Mouse (Mus musculus): ENCODE measurements around the gene Pla2g2e.
"Not testable (repeated sequence)": the region's sequence is repeated elsewhere in the genome, so short reads cannot be mapped to it uniquely, and the experiment has no call there.

The Pla2g2e gene

DNA sequence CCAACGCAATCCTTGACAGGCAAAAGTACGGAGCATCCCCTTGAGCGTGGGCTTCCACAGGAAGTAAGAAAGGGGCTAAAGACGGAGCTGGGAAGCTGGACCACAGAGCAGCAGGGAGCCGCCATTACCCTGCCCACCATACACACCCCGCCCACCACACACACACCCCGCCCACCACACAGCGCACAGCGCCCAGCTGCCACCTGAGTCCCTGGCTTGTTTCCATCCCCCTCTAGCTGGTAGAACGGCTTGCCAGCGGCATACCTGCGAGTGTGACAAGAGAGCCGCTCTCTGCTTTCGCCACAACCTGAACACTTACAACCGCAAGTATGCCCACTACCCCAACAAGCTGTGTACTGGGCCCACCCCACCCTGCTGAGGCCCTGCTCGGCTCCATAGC lies 4.4 kb downstream of the Pla2g2e start:
- CTCF ChIA-PET: interaction anchor here (0.7 kb wide), 2 partner anchors 13 to 91 kb away, joined by 3 read pairs; no protein-coding TSS in a partner anchor

DNA sequence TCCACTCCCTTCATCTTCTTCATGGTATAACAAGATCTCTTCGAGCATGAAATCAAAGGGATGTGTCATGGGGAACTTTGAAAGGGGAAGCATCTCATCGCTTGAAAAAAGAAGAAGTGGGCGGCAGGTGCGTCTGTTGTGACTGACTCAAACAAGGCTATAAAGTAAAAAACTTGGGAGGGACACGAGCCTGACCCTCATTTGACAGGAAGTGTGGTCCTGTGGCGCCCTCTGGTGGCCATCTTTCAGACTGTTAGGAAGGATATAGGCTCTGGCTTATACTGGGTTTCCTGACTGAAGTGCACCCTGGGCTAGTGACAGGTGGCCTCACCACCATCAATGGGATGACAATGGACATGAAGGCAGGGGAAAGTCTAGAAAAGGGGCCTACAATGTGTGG lies 6.5 kb downstream of the Pla2g2e start:
- CTCF ChIA-PET: no interaction called here

DNA sequence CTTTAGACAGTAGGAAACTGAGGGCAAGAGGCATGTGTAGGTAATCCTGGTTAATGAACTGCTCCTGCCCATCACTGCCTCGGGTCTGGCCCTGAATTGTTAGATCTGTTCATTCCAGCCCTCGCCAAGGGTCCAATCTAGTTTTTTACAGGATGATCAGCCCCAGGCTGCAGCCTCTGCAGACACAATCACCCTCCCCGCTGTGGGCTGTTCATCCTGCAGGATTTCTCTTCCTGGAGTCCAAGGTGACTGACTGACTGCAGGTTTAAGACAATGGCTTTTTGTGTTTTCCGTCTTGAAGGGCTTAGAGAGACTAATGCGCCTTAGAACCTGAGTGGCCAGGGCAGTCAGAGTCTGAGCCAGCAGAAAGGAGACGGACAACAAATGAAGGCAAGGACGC lies 11.4 kb downstream of the Pla2g2e start:
- CTCF ChIA-PET: no interaction called here

DNA sequence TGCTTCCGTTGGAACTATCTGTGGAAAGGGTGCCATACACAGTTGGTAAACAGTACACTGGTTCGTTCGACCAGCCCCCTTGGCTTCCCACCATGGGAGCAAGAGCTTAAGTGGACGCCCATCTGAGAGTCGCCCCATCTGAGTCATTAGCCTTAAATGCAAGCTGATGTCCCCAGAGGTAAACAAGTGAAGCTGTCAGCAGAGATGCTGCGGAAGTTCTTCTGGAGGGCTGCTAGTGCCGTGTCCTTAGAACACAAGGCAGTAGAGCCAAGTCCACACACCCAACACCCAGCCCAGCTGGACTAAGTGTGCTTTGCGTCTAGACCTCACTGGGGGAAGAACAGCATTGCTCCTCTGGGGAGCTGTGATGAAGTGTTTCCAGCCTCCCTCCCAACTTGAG lies 11.9 kb downstream of the Pla2g2e start:
- CTCF ChIA-PET: no interaction called here

DNA sequence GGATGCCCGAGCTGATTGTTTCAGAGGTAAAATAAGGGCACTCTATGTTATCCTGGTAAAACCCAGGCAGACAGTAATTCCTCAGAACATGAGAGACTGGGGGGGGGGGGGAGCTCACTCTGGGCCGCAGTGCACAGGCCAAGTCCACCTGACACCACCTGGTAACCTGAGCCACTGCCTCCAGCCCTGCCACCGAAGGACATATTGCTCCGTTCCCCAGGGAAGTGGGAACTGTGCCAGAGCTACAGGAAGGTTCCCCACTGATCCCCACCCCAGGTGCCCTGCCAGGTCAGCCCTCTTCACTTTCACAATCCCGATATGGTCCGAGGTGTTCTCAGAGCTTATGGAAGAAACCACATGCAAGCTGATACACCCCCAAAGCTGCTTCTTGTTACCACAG lies 14.9 kb downstream of the Pla2g2e start:
- CTCF ChIA-PET: interaction anchor here (0.5 kb wide), 1 partner anchor 446 kb away, joined by 4 read pairs; no protein-coding TSS in a partner anchor

DNA sequence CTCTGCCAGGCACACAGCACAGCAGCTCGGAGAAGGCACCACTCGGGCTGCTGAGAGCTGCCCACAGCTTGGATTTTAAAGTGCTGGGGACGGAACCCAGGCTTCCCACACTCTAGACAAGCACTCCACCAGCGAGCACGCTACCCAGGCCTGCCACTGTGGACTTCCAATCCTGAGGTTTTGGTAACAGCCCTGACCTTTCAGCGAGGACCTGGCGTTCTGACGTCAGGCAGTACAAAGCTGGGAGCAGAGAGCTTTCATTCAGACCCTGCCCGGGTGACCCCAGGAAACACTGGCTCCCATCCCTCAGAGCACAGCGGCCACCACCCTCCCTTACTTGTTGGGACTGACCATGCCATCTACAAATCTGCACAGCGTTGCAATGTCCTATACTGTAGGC lies 16.0 kb downstream of the Pla2g2e start:
- CTCF ChIA-PET: not testable (repeated sequence)

DNA sequence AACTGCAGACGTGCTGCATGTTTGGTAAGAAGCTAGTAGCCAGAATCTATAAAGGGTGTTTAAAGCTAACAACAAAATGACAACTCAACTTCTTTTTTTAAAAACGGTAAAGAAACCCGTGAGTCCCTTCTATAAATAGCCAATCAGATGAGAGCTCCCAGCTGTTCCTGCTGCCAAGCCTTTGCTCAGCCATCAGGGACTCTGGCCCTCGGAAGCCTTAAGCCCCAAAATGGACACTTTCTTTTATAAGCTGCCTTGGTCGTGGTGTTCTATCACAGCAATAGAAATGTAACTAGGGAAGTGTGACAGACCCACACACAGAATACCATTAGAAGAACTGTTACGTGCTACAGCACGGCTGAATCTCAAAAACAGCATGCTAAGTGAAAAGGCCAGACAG lies 21.6 kb downstream of the Pla2g2e start:
- CTCF ChIA-PET: no interaction called here

DNA sequence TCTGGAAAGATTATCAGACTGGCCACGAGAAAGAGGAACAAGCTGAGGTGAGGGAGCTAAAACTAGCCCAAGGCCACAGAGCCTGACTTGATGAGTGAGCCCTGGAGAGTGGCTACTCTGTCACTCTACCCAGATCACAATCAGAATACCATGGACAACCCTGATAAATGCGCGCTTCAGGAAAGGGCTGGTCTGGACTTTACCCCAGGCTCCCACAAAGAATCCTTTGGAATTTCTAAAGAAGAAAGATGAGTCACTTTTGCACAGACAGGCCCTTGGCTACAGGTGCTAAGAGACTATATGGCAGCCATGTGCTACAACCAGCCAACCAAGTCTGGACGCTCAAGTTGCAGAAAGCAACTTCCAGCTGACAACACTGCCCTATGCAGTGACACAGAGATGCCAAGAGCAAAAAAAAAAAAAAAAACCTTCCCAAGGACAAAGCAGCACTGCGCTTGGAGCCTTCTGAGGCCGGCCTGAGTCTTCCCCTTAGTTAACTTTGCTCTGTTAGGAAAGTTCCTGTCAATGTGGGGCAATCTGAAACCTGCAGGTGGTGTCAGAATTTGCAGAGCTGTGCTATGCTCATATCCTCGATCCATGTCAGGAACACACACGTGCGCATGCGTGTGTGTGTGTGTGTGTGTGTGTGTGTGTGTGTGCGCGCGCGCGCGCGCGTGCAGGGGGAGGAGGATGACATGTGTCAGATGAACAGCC lies 28.0 kb downstream of the Pla2g2e start:
- CTCF ChIA-PET: no interaction called here

DNA sequence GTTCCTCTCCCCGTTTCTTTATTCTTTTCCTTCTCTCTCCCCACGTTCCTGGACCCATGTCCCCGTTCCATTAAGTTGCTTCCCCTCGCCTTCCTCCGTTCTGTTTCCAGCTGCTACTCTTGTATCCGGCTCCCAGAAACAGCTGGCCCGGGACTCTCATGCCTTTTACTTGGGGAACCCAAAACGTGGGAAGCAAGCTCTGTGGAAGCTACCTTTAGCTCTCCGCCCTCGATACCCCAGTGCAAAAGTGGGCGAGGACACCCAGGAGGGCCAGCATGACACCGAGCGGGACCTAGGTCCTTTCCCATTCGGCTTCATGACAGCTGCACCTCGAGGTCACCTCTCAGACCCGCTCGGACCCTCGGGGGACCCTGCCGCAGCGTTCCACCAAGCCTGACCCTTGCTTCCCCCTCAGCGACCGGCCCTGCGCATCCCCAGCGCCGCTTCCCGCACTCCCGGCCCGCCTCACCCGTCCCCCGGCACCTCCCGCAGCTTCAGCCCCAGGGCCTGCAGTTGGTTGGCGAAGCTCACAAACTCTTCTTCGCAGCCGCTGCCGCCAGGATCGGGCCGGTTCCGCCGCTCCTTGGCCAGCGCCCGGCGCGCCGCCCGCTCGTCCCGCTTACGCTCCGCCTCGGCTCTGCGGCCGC lies 35.5 kb downstream of the Pla2g2e start:
- CTCF ChIA-PET: no interaction called here

DNA sequence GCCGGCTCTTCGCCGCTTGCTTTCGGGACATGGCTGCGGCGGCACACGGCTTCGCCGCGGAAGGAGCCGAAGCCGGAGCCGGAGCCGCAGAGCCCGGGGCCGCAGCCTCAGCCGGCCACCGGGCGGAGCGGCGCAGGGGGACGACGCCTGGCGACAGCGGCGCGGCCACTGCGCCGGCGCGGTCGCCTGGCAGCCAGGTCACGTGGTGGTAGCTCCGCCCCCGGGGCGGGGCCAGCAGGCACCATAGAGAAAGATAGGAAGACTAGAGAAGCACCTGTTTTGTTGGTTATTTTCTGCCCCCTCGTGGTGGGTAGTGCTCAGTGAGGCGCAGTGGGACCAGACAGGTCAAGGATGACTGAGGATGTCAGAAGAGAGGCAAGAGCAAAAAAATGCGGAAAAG lies 36.1 kb downstream of the Pla2g2e start, which contains the start of gene Otud3:
Gene Otud3 (minus strand): TSS at position 149 of the 400 bp plus-strand sequence.
- CTCF ChIA-PET: no interaction called here

DNA sequence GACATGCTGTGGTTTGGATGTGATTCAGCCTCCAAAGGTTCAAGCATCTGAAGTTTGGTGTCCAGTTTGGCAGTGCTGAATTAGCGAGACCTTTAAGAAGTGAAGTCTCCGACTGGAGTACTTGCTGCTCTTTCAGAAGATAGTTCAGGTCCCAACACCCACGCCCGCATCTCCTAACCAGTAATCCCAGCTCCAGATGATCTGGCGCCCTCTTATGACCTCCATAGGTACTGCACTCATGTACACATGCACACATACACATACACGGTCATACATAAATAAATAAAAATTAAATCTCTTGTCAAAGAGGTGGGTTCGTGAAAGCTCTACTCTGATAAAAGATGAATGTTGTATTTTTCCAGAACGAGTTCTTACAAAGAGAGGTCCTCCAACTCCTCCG lies 39.5 kb downstream of the Pla2g2e start:
- CTCF ChIA-PET: no interaction called here

DNA sequence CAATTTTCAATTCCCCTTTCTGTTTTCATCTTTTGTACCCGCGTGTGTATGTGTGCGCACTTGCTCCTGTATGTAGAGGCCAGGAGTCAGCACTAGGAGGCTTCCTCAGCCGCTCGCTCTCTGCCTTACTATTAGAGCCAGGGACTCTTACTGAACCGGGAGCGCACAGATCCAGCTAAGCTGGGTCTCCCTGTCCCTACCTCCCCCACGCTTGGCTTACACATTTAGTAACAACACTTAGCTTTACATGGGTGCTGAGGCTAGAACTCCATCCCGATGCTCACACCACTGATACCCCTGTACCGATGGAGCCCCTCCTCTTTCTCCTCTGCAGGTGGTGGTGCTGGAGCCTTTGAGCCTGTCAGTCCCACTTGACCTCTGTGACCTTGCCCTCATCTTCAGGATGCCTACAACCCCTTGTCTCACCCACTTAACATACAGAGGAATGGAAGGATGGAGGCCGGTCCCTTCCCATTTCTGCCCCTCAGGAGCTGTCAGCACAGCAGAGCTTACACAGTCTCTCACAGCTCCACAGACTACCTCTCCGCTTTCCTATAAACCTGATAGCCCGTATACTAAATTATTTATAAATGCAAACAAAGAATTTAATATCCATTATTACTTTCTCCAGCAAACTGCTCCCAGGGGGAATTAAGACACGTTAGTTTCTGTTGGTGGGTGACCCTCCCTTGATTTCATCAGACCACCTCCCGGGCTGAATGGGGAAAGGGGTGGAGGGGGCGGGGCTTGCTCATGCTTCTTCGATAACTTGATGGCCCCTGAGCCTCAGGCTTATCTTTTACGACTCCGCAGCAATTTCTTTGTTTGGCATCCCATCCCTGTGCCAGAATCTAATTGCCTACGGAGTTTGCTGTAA lies 43.8 kb downstream of the Pla2g2e start:
- CTCF ChIA-PET: interaction anchor here (1.2 kb wide), 1 partner anchor 22 kb away, joined by 3 read pairs; no protein-coding TSS in a partner anchor

DNA sequence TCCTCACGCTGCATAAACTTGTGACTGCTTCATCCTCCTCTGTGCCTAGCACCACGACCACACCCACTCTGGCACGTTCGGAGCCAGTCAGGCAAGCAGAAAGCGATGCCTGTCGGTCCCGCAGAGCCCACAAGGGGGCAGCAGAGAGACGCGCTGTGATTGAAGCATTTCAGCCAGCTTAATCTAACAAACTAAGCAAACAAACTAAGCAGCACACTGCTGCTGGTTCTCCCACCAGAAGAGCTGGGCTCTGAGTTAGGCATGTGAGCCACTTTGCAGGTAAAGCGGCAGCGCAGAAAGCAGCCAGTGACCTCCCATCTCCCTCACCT lies 44.4 kb downstream of the Pla2g2e start:
- CTCF ChIA-PET: interaction anchor here (1.2 kb wide), 1 partner anchor 21 kb away, joined by 3 read pairs; no protein-coding TSS in a partner anchor

DNA sequence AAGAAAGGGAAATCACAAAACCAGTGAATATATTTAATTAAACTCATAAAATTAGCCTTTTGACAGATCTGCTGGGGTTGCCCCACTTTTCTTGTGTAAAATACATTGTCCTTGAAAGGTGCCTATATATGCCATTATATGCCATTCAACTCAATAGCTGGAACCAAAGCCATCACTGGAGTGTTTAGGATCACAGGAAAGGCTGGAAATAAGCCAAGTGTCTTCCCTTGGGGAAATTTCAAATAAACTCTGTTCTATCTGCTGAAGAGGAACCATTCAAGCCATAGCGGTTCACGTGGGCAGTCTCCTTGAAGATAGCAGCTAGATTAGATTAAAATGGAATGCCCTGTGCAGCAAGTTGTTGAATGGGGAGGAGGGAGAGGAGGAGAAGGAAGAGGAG lies 47.8 kb downstream of the Pla2g2e start:
- CTCF ChIA-PET: no interaction called here

Data from spleen, embryonic (tissue).